Mouse (Mus musculus): ENCODE measurements around the gene Gna13. TPM values are rescaled to one million over a fixed set of nuclear protein-coding genes. Genes with fewer than 3 reads are reported as not detected.

The Gna13 gene
- polyA plus RNA-seq, 1 experiment, result not detected

DNA sequence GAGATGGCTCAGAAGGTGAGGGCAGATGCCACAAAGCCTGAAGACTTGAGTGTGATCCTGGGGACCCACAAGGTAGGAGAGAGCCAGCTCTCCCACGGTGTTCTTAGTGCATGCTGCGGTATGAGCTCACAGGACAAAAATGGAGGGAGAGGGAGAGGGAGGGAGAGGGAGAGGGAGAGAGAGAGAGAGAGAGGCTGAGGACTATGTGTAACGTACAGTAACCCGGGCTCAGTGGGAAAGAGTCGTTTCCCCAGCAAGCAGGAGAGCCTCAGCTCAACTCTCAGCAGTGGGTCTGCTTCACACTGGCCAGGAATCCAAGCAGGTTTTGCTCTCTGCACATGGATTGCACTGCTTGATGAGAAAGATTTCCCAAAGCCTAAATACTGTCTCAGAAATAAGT, 76.6 kb downstream of the Gna13 start:
- WGBS, result 18% methylated on average over 5 of the region's 5 CpGs
- Histone ChIP-seq H3K4me1 (ENCODE audit: control insufficient read depth, insufficient read depth, low read length) (peaks cover 15% of the 10 kb centered on the region), H3K27ac (ENCODE audit: insufficient read depth, low read depth, low read length) (no peak overlapping the region), H3K4me3 (ENCODE audit: insufficient read depth, low read depth, low read length) (no peak overlapping the region)
- TF ChIP-seq POLR2A (IDR thresholded peaks at IDR 0.05; ENCODE audit: insufficient read depth, low read depth, low read length) (no peak), CTCF (IDR thresholded peaks at IDR 0.05; ENCODE audit: insufficient read depth, low read depth, low read length) (no peak)

DNA sequence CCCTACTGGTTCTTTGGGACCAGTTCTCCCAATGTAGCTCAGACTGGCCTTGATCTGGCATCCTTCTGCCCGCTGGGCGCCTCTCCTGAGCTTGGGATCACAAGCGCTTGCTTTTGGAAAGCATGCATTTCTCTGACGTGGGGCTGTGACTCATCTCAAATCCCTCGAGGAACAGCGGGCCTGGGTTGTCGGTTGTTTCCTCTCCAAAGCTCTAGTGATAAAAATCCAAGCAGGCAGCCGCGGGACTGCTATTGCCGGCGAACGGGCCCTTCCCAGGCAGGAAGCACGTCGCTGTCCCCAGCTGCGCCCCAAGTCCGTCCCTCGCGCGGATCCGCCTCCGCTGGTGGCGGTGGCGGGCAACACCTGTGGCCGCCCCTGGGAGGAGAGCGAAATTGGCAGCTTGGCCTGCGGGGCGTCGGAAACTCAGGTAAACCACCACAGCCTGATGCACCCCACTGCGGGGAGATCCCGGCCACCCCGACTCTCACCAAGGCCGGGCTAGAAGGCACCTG, 77.3 kb downstream of the Gna13 start:
- Histone ChIP-seq H3K4me1 (ENCODE audit: control insufficient read depth, insufficient read depth, low read length) (peaks cover 15% of the 10 kb centered on the region), H3K4me3 (ENCODE audit: insufficient read depth, low read depth, low read length) (peak overlapping the region; percentile 39), H3K27ac (ENCODE audit: insufficient read depth, low read depth, low read length) (no peak overlapping the region)
- TF ChIP-seq POLR2A (IDR thresholded peaks at IDR 0.05; ENCODE audit: insufficient read depth, low read depth, low read length), result no peak
- WGBS, result 5% methylated on average over 32 of the region's 32 CpGs

DNA sequence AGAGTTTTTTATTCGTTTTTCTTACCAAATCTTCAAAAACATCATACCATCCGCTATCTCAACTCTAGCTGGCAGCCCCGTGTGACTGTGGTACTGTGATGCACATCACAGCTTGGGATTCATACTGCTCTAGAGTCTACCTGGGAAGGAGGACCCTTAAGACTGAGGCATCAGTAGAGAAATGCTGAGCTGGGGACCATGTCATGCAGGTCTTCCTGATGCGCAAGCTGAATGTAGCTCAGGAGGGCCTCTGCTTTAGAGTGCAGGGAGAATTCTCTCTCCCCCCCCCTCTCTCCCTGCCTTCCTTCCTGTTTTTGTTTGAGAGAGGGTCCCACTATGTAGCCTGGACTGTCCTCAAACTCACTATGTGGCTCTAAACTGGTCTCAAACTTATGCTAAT, 78.0 kb downstream of the Gna13 start:
- WGBS, result 77% methylated on average over 4 of the region's 4 CpGs
- Histone ChIP-seq H3K4me1 (ENCODE audit: control insufficient read depth, insufficient read depth, low read length) (peaks cover 15% of the 10 kb centered on the region), H3K4me3 (ENCODE audit: insufficient read depth, low read depth, low read length) (no peak overlapping the region), H3K27ac (ENCODE audit: insufficient read depth, low read depth, low read length) (no peak overlapping the region)
- TF ChIP-seq POLR2A (IDR thresholded peaks at IDR 0.05; ENCODE audit: insufficient read depth, low read depth, low read length) (no peak), CTCF (IDR thresholded peaks at IDR 0.05; ENCODE audit: insufficient read depth, low read depth, low read length) (no peak)

DNA sequence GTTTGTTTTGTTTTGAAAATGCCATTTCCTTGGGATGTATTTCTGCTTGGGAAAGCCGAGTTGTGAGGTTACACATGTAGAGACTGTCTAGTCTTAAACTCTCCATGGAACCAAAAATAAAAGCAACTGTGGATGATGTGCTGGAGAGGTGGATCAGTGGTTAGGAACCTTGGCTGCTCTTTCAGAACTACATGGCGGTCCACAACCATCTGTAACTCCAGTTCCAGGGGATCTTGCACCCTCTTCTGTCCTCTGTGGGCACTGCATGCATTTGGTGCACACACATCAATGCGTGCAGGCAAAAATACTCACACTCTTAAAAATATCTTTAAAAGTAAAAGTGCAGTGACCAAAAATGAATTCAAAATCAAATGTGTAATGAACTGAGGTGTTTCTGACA, 78.5 kb downstream of the Gna13 start:
- no peak overlapping the region for H3K27ac ChIP-seq (ENCODE audit: insufficient read depth, low read depth, low read length)
- no peak overlapping the region for H3K4me3 ChIP-seq (ENCODE audit: insufficient read depth, low read depth, low read length)
- peaks cover 15% of the 10 kb centered on the region for H3K4me1 ChIP-seq (ENCODE audit: control insufficient read depth, insufficient read depth, low read length)
- TF ChIP-seq CTCF (IDR thresholded peaks at IDR 0.05; ENCODE audit: insufficient read depth, low read depth, low read length) (no peak), POLR2A (IDR thresholded peaks at IDR 0.05; ENCODE audit: insufficient read depth, low read depth, low read length) (no peak)
- WGBS, result 72% methylated on average over 3 of the region's 3 CpGs

DNA sequence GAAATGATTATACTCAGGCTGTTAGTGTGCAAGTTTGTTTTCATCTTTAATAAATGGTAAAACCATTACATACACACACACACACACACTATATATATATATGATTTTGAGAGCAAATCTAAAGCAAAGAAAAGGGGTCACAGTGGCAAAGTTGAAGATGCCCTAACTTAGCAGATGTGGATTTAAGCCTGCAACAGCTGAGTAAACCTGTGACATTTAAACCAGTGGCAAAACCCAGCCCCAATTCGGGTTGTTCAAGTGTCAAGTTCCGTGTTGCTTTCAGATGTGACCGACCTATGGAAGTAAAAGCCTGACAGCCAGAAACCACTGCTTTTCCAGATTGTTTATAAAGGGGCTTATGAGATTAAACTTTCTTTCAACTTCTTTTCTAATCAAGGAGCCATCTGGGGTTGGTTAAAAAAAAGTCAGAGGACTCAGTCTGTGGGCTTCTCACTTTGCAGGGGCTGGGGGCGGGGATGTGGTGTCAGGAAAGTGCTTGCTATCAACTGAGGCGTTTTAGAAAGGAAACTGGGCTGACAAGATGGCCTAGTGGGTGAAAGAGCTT, 79.6 kb downstream of the Gna13 start:
- H3K4me1 ChIP-seq (ENCODE audit: control insufficient read depth, insufficient read depth, low read length), result peaks cover 13% of the 10 kb centered on the region
- H3K27ac ChIP-seq (ENCODE audit: insufficient read depth, low read depth, low read length), result no peak overlapping the region
- 74% methylated on average over 5 of the region's 5 CpGs for WGBS
- TF ChIP-seq CTCF (IDR thresholded peaks at IDR 0.05; ENCODE audit: insufficient read depth, low read depth, low read length), result no peak
- TF ChIP-seq POLR2A (IDR thresholded peaks at IDR 0.05; ENCODE audit: insufficient read depth, low read depth, low read length), result no peak
- H3K4me3 ChIP-seq (ENCODE audit: insufficient read depth, low read depth, low read length), result no peak overlapping the region

DNA sequence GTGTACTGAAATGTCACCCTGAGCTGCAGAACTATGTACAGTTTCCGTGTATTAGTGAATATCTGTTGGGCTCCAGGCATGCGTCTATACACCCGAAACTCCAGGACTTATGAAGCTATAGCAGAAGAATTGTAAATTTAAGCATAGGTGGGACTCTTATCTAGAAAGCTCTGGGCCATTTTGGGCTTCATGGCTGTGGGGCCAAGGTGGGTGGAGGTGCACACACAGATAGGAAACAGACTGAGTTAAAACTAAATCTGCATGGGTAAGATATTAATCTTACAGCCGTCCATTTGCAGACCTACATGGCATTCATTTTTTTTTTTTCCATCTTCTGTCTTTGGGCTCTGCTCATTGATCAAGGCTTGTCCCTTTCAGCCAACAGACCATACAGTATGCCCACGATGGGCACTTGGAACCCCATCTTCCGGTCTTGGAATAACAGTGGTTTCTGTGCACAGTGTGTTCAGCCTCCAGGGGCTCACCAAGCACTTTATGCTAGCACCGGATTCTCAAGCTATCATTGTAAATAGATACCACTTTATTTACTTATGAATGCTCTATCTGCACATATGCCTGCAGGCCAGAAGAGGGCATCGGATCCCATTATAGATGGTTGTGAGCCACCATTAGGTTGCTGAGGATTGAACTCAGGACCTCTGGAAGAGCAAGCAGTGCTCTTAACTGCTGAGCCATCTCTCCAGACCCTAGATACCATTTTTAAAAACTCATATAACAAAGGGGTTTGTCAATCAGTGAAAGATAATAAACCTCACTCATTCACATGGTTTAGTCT, 81.0 kb downstream of the Gna13 start:
- no peak overlapping the region for H3K4me3 ChIP-seq (ENCODE audit: insufficient read depth, low read depth, low read length)
- TF ChIP-seq CTCF (IDR thresholded peaks at IDR 0.05; ENCODE audit: insufficient read depth, low read depth, low read length), result no peak
- no peak for TF ChIP-seq POLR2A (IDR thresholded peaks at IDR 0.05; ENCODE audit: insufficient read depth, low read depth, low read length)
- WGBS, result 95% methylated on average over 8 of the region's 8 CpGs

DNA sequence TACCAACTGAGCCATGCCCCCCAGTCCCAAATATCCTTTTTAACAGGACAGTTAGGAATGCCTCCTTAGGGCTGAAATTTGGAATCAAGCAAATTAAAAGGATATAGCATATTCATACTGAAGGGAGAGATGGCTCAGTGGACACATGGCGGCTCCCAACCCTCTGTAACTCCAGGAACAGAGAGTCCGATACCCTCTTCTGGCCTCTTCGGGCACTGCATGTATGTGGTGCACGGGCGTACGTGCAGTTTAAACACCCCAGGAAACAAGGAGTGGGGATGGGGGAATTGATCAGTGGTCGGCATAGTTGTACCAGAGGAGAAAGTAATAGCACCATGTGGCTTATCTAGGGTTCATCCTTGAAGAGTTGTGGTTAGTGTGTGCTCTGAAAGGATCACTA, 82.0 kb downstream of the Gna13 start:
- Histone ChIP-seq H3K27ac (ENCODE audit: insufficient read depth, low read depth, low read length) (no peak overlapping the region), H3K4me3 (ENCODE audit: insufficient read depth, low read depth, low read length) (no peak overlapping the region)
- TF ChIP-seq POLR2A (IDR thresholded peaks at IDR 0.05; ENCODE audit: insufficient read depth, low read depth, low read length) (no peak), CTCF (IDR thresholded peaks at IDR 0.05; ENCODE audit: insufficient read depth, low read depth, low read length) (no peak)

More for the DNA sequence above, 81.0 kb downstream of the Gna13 start:
- Histone ChIP-seq H3K27ac (ENCODE audit: insufficient read depth, low read depth, low read length) (no peak overlapping the region), H3K4me1 (ENCODE audit: control insufficient read depth, insufficient read depth, low read length) (peaks cover 7% of the 10 kb centered on the region)

DNA sequence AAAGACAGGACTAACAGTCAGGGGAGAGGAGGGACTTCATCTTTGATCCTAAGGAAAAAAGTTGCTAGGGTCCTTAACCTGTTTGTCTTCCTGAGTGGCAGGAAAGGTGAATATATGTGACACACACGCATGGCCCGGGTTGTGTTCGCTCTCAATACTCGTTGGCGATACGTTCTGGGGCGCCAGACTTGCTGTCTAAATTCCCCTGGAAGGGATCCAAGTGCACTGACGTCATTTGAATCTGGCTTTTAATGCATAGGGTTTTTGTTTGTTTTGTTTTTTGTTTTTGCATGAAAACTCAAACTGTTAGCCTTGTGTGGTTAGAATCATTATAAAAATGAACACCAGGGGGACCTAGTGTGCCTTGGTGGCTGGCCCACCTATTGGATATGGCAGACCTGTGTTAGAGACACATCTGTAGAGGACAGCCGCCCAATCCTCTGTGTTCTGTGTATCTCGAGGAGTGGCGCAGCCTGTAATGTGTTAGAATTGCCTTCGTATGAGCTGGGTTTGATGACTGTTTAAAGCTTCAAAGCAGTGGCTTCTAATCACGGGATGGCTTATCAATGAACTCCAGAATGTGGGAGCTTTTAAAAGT, 82.9 kb downstream of the Gna13 start:
- no peaks in the 10 kb centered on the region for H3K4me1 ChIP-seq (ENCODE audit: control insufficient read depth, insufficient read depth, low read length)
- 33% methylated on average over 13 of the region's 13 CpGs for WGBS
- no peak overlapping the region for H3K27ac ChIP-seq (ENCODE audit: insufficient read depth, low read depth, low read length)
- TF ChIP-seq POLR2A (IDR thresholded peaks at IDR 0.05; ENCODE audit: insufficient read depth, low read depth, low read length) (no peak), CTCF (IDR thresholded peaks at IDR 0.05; ENCODE audit: insufficient read depth, low read depth, low read length) (no peak)
- H3K4me3 ChIP-seq (ENCODE audit: insufficient read depth, low read depth, low read length), result no peak overlapping the region

More for the DNA sequence above, 82.0 kb downstream of the Gna13 start:
- WGBS, result 69% methylated on average over 7 of the region's 7 CpGs
- H3K4me1 ChIP-seq (ENCODE audit: control insufficient read depth, insufficient read depth, low read length), result peaks cover 3% of the 10 kb centered on the region

Other genes with a start within 250 kb of the Gna13 start
- not detected in 2 replicates for gene E030025P04Rik, start 218.5 kb upstream of the Gna13 start, polyA plus RNA-seq (2012; ENCODE audit: insufficient read depth, insufficient read length, low replicate concordance, missing spikeins)
- gene Rgs9, start 64.7 kb upstream of the Gna13 start, polyA plus RNA-seq (2012; ENCODE audit: insufficient read depth, insufficient read length, low replicate concordance, missing spikeins), result not detected in 2 replicates
- not detected in 2 replicates for gene 9930022D16Rik, start 51.1 kb downstream of the Gna13 start, polyA plus RNA-seq (2012; ENCODE audit: insufficient read depth, insufficient read length, low replicate concordance, missing spikeins)
- gene Amz2, start 63.1 kb downstream of the Gna13 start, polyA plus RNA-seq (2012; ENCODE audit: insufficient read depth, insufficient read length, low replicate concordance, missing spikeins), result not detected in 2 replicates
- not detected in 2 replicates for gene Arsg, start 110.5 kb downstream of the Gna13 start, polyA plus RNA-seq (2012; ENCODE audit: insufficient read depth, insufficient read length, low replicate concordance, missing spikeins)
- not detected in 2 replicates for gene Slc16a6, start 110.8 kb downstream of the Gna13 start, polyA plus RNA-seq (2012; ENCODE audit: insufficient read depth, insufficient read length, low replicate concordance, missing spikeins)
- gene Wipi1, start 249.1 kb downstream of the Gna13 start, polyA plus RNA-seq (2012; ENCODE audit: insufficient read depth, insufficient read length, low replicate concordance, missing spikeins), result not detected in 2 replicates